Mouse (Mus musculus) forebrain, embryonic 11.5 days (tissue): ENCODE results near the gene Il13. TPM values are rescaled to one million over a fixed set of nuclear protein-coding genes. Genes with fewer than 3 reads are reported as not detected.

Experiments
- ATAC-seq: fragments of 200-750 bp; cut with Nextera tagmentation; replicated peaks from 2 replicates; pipeline ENCODE4 v1.8.0; 2017; ENCODE audit warnings: moderate TSS enrichment; ENCODE audit not compliant: low FRiP score
- DNase-seq: peaks from one replicate; pipeline ENCODE4 v3.0.0-alpha.2; 2017; ENCODE audit warnings: low spot score
- H3K27ac ChIP-seq: fragments of 300-500 bp; sonication (generic); 2 replicates; pipeline ENCODE4 v1.5.1; 2014; ENCODE audit warnings: low read depth, low read length
- H3K27me3 ChIP-seq: fragments of 300-500 bp; sonication (generic); 2 replicates; pipeline ENCODE4 v1.6.1; 2014; ENCODE audit warnings: mild to moderate bottlenecking, low read length, mixed read lengths; ENCODE audit not compliant: control insufficient read depth, insufficient read depth
- H3K36me3 ChIP-seq: fragments of 300-500 bp; sonication (generic); 2 replicates; pipeline ENCODE4 v1.6.1; 2014; ENCODE audit warnings: mild to moderate bottlenecking, low read length, moderate library complexity, mixed read lengths; ENCODE audit not compliant: control insufficient read depth, insufficient read depth
- H3K4me1 ChIP-seq: fragments of 300-500 bp; sonication (generic); replicated peaks from 2 replicates; pipeline ENCODE4 v1.6.1; 2014; ENCODE audit warnings: low read length, mixed read lengths; ENCODE audit not compliant: control insufficient read depth, insufficient read depth
- H3K4me2 ChIP-seq: fragments of 300-500 bp; sonication (generic); 2 replicates; pipeline ENCODE4 v1.6.1; 2014; ENCODE audit warnings: low read depth, mild to moderate bottlenecking, low read length, moderate library complexity, mixed read lengths; ENCODE audit not compliant: severe bottlenecking
- H3K4me3 ChIP-seq: fragments of 300-500 bp; sonication (generic); 2 replicates; pipeline ENCODE4 v1.5.1; 2014; ENCODE audit warnings: low read depth, low read length
- H3K9ac ChIP-seq: fragments of 300-500 bp; sonication (generic); 2 replicates; pipeline ENCODE4 v1.6.1; 2014; ENCODE audit warnings: low read length
- H3K9me3 ChIP-seq: fragments of 300-500 bp; sonication (generic); 2 replicates; pipeline ENCODE4 v1.6.1; 2016; ENCODE audit warnings: low read length, mixed read lengths; ENCODE audit not compliant: control insufficient read depth
- WGBS: fragments of 180-500 bp; shearing (Covaris S2); extraction: QIAGEN DNeasy Blood & Tissue Kit; methylation state at CpG from one replicate; pipeline ENCODE4 v1.1.7; 2014; 5-methylcytosine and 5-hydroxymethylcytosine counted together
- polyA plus RNA-seq: library from polyadenylated mRNA; unstranded; fragments of >200 nt; fragmentation: Nextera tagmentation; extraction: Ambion mirVana; gene quantifications from 2 replicates; pipeline ENCODE4 v1.2.1, GENCODE M21; 2014

Il13 gene
- polyA plus RNA-seq, 1 experiment from 2014 or later: not detected

- WGBS: 91% methylated on average over 6 of the region's 6 CpGs
- Histone ChIP-seq H3K4me2 (no peak overlapping the region), H3K27ac (no peak overlapping the region), H3K4me3 (no peak overlapping the region), H3K9ac (no peak overlapping the region), H3K4me1 (no peaks in the 10 kb centered on the region), H3K9me3 (no peaks in the 10 kb centered on the region), H3K27me3 (no peaks in the 10 kb centered on the region), H3K36me3 (no peaks in the 10 kb centered on the region)
- DNase-seq (no peak), ATAC-seq (no peak)
Observed at GRCm38 (mm10) chr11:53657828-53658227, 23.3 kb upstream of the Il13 start.

GRCm38 (mm10) chr11:53657381-53657780 lies 22.9 kb upstream of the Il13 start:
- no peaks in the 10 kb centered on the region for H3K4me1 ChIP-seq
- no peak overlapping the region for H3K4me3 ChIP-seq
- no peaks in the 10 kb centered on the region for H3K9me3 ChIP-seq
- DNase-seq: no peak
- 93% methylated on average over 8 of the region's 8 CpGs for WGBS
- no peaks in the 10 kb centered on the region for H3K27me3 ChIP-seq
- no peak for ATAC-seq
- H3K27ac ChIP-seq: no peak overlapping the region
- no peaks in the 10 kb centered on the region for H3K36me3 ChIP-seq
- no peak overlapping the region for H3K4me2 ChIP-seq
- no peak overlapping the region for H3K9ac ChIP-seq

GRCm38 (mm10) chr11:53656558-53657202 lies 22.2 kb upstream of the Il13 start:
- DNase-seq (no peak), ATAC-seq (no peak)
- Histone ChIP-seq H3K9me3 (no peaks in the 10 kb centered on the region), H3K4me2 (no peak overlapping the region), H3K36me3 (no peaks in the 10 kb centered on the region), H3K9ac (no peak overlapping the region), H3K27ac (no peak overlapping the region), H3K27me3 (no peaks in the 10 kb centered on the region), H3K4me3 (no peak overlapping the region), H3K4me1 (no peaks in the 10 kb centered on the region)
- WGBS: 95% methylated on average over 9 of the region's 9 CpGs

- H3K4me1 ChIP-seq: no peaks in the 10 kb centered on the region
- no peaks in the 10 kb centered on the region; the same call in 1 of the 2 replicates for H3K36me3 ChIP-seq
- no peak overlapping the region for H3K27ac ChIP-seq
- no peaks in the 10 kb centered on the region for H3K27me3 ChIP-seq
- no peak for DNase-seq
- no peaks in the 10 kb centered on the region for H3K9me3 ChIP-seq
- H3K4me3 ChIP-seq: no peak overlapping the region
- no peak for ATAC-seq
- no peak overlapping the region for H3K4me2 ChIP-seq
- WGBS: 90% methylated on average over 5 of the region's 5 CpGs
- no peak overlapping the region for H3K9ac ChIP-seq
Observed at GRCm38 (mm10) chr11:53655043-53655442, 20.5 kb upstream of the Il13 start.

GRCm38 (mm10) chr11:53652427-53652826 lies 17.9 kb upstream of the Il13 start:
- Histone ChIP-seq H3K9ac (no peak overlapping the region), H3K36me3 (no peaks in the 10 kb centered on the region; the same call in 1 of the 2 replicates), H3K27ac (no peak overlapping the region), H3K4me2 (no peak overlapping the region), H3K27me3 (no peaks in the 10 kb centered on the region), H3K9me3 (no peaks in the 10 kb centered on the region), H3K4me1 (no peaks in the 10 kb centered on the region), H3K4me3 (no peak overlapping the region)
- ATAC-seq (no peak), DNase-seq (no peak)
- 89% methylated on average over 2 of the region's 2 CpGs for WGBS

GRCm38 (mm10) chr11:53651441-53651840 lies 16.9 kb upstream of the Il13 start:
- H3K4me2 ChIP-seq: no peak overlapping the region
- no peak for ATAC-seq
- no peak for DNase-seq
- 90% methylated on average over 4 of the region's 4 CpGs for WGBS
- H3K9me3 ChIP-seq: no peaks in the 10 kb centered on the region
- no peak overlapping the region for H3K9ac ChIP-seq
- H3K4me3 ChIP-seq: no peak overlapping the region
- H3K27ac ChIP-seq: no peak overlapping the region
- H3K36me3 ChIP-seq: no peaks in the 10 kb centered on the region; the same call in 1 of the 2 replicates
- H3K27me3 ChIP-seq: no peaks in the 10 kb centered on the region
- H3K4me1 ChIP-seq: no peaks in the 10 kb centered on the region

GRCm38 (mm10) chr11:53644017-53644416 lies 9.5 kb upstream of the Il13 start:
- no peaks in the 10 kb centered on the region for H3K27me3 ChIP-seq
- H3K9me3 ChIP-seq: no peaks in the 10 kb centered on the region
- ATAC-seq: no peak
- 85% methylated on average over 5 of the region's 5 CpGs for WGBS
- no peak overlapping the region for H3K9ac ChIP-seq
- H3K36me3 ChIP-seq: no peaks in the 10 kb centered on the region
- H3K4me3 ChIP-seq: no peak overlapping the region
- H3K4me1 ChIP-seq: no peaks in the 10 kb centered on the region
- no peak overlapping the region for H3K4me2 ChIP-seq
- H3K27ac ChIP-seq: no peak overlapping the region
- no peak for DNase-seq

- H3K4me2 ChIP-seq: no peak overlapping the region
- ATAC-seq (no peak), DNase-seq (no peak)
- no peaks in the 10 kb centered on the region for H3K9me3 ChIP-seq
- H3K27ac ChIP-seq: no peak overlapping the region
- 0 out of 2 replicates have a peak, but pooled peaks cover under 1% of the 10 kb centered on the region for H3K27me3 ChIP-seq
- WGBS: 76% methylated on average over 12 of the region's 12 CpGs
- no peaks in the 10 kb centered on the region for H3K4me1 ChIP-seq
- no peak overlapping the region for H3K9ac ChIP-seq
- H3K36me3 ChIP-seq: no peaks in the 10 kb centered on the region
- no peak overlapping the region for H3K4me3 ChIP-seq
Observed at GRCm38 (mm10) chr11:53642744-53643279, 8.3 kb upstream of the Il13 start.

- no peak overlapping the region for H3K4me2 ChIP-seq
- H3K27ac ChIP-seq: no peak overlapping the region
- no peak overlapping the region for H3K4me3 ChIP-seq
- H3K9ac ChIP-seq: no peak overlapping the region
- peaks cover 11% of the 10 kb centered on the region; the same call in 1 of the 2 replicates for H3K27me3 ChIP-seq
- no peaks in the 10 kb centered on the region for H3K9me3 ChIP-seq
- WGBS: 82% methylated on average over 10 of the region's 10 CpGs
- DNase-seq (no peak), ATAC-seq (no peak)
- peaks cover 10% of the 10 kb centered on the region for H3K4me1 ChIP-seq
- no peaks in the 10 kb centered on the region for H3K36me3 ChIP-seq
Observed at GRCm38 (mm10) chr11:53637803-53638260, 3.3 kb upstream of the Il13 start.
